Mouse (Mus musculus) skeletal muscle tissue, adult 2 months (tissue): ENCODE data around the gene Rnf115.

ENCODE experiments used
- DNase-seq: peaks from one replicate; pipeline ENCODE4 v3.0.0-alpha.2; 2012; ENCODE audit warnings: low read depth, low spot score

Gene Rnf115

DNA sequence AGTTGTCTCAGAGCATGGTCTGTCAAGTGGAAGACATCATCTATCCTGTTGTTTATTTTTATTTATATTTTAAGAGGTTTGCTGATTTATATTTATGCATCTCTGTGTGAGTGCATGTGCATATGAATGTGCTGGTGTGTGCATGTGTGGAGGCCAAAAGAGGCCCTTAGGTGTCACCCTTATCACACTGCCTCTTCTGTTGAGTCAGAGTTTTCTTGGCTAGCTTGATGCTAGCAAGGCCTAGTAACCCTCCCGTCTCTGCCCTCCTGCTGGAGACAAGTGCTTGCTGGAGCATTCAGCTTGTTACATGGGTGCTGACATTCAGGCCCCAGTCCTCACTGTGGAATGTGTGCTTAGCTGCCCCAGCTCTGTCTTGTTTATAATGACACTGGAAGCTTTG lies 45.5 kb downstream of the Rnf115 start:
- DNase-seq, result no peak

DNA sequence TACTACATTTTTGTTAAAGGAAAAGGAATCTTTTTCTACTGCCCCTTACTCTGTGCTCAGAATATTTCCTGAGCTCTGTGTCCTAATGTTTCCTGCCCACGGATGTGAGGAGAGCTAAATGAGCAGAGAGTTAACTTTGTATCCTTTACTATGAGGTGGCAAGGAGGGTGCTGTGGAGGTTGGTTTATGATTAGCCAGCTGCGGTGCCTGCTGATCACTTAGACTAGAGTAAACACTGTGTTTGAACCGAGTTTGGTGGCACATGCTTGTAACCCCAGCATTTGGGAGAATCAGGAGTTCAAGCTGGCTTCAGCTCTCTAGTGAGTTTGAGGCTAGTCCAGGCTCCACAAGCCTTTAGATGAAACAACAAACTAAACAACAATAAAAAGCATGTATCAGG lies 49.7 kb downstream of the Rnf115 start:
- no peak for DNase-seq

DNA sequence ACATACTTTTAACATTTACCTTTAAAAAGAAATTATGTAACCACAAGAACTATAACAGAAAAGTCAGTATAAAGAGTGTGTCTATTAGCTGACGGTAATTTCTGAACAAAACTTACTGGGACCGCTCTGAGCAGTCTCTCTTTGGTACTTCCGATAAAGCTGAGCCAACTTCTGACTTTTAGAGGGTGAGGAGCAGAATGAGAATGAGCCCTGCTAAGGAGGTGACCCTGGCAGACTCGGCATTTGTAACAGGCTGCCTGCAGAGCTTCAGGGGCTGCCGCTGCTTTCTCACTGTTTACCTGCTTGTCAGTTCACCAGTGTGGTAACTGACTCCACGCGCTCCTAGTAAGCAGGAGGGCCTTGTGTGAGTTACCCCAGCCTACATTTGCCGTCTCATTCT lies 54.8 kb downstream of the Rnf115 start:
- no peak for DNase-seq

DNA sequence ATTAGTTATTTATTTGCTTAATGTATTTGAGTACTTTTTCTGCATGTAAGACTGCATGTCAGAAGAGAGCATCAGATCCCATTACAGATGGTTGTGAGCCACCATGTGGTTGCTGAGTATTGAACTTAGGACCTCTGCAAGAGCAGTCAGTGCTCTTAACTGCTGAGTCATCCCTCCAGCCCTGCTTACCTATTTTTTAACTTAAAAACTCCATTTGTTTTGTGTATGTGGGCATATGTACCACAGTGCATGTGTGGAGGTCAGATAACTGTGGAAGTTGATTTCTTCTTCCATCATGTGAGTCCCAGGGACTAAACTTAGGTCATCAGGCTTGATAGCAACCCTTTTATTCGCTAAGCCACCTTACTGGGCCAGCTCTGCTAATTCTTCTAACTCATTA lies 60.3 kb downstream of the Rnf115 start:
- no peak for DNase-seq

DNA sequence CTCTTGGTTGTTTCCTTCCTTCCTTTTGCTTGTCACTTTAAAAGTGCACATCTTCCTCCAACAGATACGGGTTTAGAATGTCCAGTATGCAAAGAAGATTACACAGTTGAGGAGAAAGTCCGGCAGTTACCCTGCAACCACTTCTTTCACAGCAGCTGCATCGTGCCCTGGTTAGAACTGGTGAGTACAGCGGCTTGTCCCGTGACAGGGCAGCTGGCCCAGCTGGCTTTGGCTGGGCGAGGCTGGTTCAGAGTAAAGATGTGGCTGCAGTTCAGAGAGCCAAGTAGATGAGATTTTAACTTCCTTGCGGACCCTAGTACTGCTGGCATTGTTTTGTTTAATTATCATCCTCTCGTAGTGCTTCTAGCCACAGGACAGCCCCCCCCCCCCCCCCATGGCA lies 61.0 kb downstream of the Rnf115 start:
- no peak for DNase-seq

DNA sequence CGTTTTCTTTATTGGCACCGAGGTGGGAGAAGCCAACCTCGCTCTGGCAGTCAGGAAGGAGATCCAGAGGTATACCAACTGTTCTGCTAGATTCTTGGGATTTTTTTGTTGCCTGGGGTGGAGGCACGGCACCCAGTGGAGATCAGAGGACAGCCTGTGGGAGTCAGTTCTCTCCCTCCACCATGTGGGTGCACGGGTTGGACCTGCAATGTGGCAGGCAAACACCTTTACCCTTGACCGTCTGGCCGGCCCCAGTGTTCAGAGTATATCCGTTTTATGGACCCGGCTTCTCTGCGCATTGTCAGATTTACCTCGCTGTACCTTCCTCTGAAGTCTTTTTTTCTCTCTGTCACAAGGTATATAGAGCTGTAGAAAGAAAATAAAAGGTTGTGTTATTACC lies 72.8 kb downstream of the Rnf115 start:
- no peak for DNase-seq

DNA sequence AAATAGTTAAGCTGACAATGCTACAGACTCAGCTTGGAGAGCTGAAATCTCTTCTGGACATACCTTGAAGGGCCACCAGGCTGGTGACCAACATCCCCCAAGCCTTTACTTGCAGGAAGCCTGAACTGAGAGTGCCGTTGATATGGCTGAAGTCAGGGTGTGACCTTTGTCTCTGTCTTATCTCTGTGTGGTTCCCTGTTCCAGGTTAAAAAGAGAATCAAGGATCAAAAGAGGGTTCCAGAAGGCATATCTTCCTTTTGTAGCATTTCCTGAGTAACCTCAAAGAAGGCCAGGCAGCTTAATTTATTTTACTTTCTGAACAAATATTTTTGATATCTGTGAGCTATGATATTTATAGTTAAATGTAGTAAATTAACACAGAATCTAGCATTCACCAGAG lies 74.8 kb downstream of the Rnf115 start:
- no peak for DNase-seq

DNA sequence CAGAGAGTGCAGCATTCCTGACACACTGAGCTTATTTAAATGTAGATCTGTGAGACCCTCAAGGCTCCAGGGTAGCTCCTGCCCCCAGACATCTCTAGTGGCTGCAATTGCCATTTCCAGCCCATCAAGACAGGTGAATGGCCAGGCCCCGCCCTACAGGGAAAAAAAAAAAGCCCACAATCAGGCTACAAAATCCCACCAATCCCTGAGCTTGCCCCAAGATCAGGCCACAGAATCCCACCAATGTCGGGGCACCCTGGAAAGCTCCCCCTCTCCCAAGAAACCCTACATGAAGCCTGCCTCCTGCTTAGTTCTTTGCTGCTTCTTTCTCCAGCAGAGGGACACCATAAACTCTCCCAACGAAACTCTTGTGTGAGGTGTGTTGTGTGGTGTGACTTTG lies 80.7 kb downstream of the Rnf115 start:
- DNase-seq, result no peak

DNA sequence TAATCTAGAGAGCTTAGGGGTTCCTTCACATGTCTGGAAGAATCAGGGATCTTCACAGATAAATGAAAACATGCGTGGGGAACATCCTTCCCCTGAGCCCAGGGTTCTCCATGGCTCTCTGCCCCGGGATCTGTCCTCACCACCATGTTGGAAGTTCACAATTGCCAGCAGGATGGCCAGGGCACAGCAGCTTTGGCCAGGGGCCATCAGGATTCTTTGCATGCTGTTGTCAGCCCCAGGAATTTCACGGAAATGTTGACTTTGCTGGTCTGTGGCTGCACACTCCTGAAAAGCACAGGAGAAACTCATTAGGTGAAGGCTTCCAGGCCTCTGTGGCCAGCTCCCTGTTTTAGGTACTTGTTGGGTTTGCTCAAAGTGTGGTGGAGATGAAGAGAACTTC lies 81.2 kb downstream of the Rnf115 start:
- no peak for DNase-seq

DNA sequence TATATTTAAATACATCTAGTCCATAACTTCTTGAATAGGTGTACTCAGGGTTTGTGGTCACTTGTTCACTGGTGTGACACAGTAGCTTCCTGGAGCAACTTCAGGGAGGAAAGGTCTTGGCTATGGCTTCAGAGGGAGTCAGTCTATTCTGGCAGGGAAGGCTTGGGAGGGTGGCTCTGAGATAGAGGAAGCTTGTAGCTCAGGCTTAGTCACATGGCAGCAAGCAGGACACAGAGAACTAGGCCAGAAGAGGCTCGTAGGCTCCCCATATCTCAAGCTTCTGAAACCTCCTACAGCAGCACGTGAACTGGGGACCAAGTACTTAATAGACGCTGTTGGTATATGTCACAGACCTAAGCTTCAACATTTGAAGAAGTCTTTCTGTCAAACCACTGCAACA lies 83.8 kb downstream of the Rnf115 start:
- DNase-seq, result no peak

DNA sequence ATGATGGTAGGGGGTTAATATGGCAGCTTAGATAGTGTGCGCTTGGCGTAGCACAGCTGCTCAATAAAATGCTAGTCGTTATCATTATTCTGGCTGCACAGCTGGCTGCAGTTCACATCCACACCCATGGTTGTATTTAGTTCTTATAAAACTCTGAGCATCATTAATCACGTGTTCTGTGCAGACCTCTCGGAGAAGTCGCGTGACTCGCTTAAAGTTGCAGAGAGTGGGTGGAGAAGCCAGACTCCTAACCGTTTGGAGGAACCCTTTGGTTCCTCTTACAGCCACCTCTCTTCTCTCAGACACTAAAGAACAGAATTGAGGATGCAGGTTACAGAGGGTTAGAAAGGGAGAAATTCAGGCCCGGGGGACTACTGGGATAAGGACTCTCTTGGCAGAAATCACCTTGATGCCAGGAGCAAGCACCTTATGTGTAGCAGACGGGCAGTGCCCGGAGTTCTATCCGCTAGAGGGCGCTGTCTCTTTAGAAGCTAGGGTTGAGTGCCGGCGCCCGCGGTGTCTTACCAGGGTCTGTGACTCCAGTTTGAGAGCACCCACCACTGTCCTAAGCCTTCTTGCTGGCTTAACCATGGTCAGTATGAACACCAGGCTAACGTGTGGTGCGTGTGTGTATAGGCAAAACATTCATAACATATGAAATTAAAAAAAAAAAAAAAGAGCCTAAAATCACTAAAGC lies 85.1 kb downstream of the Rnf115 start:
- peak; percentile 62 for DNase-seq

DNA sequence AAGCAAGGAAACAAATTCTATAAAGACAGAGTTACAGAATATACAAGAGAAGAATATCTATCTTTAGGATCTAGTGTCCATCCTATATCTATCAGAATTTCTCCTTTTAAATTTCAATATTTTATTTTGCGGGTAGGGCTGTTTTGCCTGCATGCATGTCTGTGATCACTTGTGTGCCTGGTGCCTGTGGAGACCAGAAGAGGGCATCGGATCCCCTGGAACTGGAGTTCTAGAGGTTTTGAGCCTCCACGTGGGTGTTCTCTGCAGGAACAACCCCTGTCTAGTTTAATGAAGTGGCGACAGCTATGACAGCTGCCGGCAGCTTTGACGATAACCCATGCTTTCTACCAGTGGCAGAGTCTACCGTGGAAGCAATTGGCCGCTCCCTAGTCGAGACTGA lies 85.6 kb downstream of the Rnf115 start:
- peak; percentile 25 for DNase-seq

DNA sequence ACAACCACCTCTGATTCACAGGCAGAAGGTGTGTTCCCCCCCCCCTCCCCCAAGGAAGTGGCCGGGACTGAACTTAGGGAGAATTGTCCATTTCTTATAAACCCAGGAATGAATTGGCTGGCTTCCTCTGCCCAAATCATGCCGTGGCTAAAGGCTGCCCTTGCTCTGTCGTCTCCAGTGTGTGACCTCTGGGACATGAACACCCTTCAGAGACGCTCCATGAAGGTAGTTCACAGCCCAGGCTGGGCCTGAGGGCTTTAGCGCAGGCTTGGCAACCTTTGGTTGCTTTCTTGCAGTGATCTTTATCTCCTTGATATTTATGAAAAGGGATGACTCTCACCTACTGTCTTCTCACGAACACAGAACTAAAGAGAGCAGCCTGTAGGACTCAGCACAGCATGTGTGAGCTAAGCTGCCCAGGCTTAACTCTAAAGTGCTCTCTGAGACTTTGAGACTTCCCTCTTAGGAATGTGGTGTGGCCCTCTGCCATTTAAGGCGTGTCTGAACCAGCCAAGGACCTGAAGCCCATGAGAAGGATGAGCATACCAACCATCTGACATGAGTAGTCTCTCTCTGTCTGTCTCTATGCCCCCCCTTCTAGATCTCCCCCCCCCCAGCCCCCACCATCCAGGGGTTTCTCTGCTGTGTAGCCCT lies 86.3 kb downstream of the Rnf115 start:
- no peak for DNase-seq

DNA sequence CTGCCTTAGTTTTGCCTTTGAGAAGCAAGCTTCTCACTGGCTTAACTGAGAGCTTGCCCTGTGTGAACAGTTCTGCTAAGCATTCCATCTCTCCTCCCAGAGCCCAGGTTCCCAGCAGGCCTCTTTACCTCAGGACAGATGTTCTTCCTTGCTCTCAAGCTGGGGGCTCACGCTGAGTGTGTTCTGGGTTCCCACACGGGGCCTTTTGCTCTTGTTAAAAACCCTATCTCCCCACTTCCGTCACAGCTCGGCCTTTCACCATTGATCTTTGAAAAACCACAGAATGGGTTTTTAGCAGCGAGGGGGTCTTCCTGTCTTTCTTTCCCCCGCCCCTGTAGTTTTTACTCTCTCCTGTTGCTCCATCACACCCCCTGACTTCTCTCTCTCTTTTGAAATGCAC lies 86.9 kb downstream of the Rnf115 start:
- no peak for DNase-seq

DNA sequence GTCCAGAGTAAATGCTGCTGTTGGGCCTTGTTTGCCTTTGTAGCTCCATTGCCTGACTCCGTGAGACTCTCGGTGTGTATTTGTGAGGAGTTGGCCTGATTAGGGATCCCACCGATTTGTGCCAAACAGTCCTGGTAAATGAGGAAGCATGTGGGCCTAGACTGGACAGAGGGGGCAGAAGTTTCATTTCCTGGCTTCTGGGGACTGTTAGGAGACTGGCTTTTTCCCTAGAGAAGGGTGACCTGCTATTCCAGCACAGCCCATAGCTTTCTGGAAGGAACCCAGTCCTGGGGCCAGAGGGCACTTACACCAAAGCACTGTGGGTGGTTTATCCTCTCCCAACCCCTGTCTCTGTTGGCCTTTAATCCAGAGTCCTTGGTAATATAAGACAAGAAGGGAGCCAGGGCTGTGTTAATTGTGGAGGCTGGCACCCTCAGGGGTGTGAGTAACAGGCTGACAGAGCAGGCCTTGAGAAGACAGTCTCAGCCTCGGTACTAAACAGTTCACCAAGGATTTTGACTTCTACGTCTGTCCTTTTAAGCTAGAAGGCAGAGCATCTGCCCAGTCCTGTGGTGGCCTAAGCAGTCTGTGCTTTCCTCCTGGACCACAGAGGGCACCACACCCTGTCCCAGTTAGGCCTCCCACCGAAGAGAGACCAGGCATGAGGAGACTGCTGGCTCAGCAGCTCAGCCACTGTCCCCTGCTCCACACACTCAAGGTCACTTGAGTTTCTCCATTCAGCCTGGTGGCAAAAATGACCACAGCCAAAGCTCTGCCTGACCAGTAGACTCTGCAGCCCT lies 92.9 kb downstream of the Rnf115 start:
- no peak for DNase-seq

DNA sequence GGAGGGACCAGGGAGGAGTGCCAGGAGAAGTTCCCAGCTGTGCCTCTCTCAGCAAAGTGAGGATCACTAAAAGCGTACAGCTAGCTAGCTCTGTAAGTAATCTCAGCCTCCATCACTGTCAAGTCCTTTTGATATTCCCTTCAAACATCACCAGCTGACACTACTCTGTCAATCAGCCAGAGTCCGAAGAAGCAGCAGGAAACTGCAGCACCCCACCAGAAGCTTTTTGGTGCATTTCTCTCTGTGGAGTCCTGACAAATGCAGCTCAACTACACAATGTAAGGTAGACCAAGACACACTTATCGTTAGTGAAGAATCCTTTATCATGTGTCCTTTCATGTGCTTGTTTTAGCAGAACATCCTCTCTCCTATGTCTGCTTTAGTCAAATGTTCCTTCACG lies 94.1 kb downstream of the Rnf115 start:
- no peak for DNase-seq

DNA sequence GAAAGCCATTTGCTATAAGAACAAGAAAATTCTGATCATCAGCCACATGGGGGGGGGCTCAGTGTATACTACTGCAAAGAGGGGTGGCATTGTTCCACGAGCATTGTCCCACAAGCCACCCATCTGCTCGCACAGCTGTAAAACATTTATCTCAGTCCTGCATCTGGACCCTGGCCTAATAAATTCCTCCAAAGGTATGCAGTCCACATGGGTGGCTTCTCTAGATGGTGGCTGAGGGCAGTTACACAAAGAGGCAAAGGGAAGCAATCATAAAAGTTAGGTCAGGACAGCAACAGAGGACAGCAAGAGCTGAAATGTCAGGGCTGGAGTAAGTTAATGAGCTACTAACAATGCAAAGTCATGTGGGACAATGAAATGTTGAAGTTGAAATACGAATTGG lies 96.2 kb downstream of the Rnf115 start:
- DNase-seq, result no peak

DNA sequence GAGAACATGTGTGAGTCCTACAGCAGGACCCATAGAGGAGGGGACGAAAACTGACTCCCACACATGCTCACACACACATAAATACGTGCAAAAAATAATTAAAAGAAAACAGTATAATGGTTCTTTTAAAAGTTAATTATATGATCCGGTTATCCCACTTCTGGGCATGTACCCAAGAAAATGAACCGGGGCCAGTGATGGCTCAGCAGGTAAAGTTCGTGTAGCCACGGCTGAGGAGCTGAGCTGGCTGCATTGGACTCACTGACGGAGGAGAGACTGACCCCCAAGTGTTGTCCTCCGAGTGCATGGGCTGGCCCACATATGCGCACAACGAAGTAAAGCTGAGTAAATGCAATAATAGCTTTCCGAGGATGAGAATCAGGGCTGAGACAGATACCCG lies 97.2 kb downstream of the Rnf115 start:
- no peak for DNase-seq

DNA sequence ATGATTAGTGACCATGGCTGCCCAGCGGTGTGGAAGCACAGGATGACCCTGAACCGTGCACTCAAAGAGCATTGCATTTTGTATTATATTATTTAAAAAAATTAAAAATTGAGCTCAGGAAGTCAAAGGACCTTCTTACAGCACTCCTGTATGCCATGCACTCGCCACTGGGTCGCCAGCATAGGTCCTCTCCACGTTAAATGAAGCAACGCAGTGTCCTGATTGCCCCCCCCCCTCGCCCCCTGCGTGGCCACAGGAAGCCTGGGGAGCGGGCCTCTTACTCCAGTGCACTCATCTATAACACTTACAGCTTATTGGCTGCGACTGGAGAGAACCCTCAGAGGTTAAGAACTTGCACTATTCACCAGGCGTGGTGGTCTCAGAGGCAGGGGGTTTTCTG lies 97.8 kb downstream of the Rnf115 start:
- no peak for DNase-seq

DNA sequence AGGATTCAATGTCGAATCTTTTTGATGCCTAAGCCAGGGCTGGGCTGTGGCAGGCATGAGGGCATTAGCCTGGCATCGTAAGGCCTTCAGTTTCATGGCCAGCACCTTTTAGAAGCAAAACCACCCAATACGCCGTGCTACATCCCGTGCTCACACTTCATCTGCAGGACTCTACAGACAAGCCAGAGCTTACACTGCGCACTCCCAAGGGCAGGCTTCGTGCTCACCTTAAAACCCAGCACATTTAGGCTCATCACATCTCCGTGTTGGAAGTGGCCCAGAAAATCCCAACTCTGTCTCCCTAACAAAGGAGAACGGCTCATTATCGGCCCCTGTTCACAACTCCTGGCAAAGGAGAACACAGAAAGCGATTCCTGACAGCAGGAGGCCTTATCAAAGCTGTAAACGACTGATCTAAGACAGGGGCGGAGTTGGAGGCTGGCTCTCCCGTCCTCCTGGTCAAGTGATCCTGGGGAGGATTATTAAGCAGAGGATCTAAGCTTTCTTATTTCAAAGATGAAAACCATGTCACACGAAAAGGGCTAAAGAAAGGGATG lies 100.9 kb downstream of the Rnf115 start:
- DNase-seq, result no peak

DNA sequence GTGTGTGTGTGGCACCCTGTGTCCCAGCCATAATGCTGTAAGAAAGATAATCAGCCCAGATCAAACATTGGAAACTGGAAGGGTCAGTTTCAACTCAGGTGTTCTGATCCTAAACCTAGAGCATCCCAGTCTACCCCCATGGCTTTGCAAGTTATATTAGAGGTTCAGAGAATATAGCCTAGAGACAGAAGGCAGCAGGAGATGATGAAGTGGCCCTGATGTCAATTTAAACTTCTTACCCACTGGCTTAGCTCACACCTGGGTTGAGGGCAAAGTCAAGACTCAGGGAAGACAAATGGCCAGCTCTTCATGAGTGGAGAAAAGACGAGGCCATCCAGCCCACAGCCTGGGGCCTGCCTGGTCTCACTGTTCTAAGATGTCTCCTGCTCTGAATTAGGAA lies 101.5 kb downstream of the Rnf115 start, which contains the start of the genes Pdzk1 and Cd160:
TSS of gene Pdzk1 (plus strand) at position 301 of the 400 bp plus-strand sequence.
TSS of gene Cd160 (minus strand) at position 368 of the 400 bp plus-strand sequence.
- DNase-seq, result no peak

DNA sequence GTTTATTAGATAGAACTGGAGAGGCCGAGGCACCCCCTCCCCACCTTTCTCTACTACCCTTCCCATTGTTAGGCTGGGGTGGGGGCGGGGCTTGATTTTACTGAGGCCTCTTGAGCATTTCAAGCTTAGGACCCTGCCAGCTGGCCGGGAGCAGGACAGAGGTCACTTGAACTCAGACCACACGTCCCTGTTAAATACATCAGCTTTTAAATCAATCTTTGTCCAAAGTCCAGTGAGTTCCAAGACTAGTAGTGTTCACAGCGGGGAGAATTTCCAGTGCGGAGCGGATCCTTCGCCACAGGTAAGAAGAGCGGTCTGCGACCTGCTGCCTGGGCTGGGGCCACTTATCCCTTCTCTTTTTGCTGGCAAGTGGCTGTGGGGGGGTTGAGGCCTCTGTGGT lies 102.4 kb downstream of the Rnf115 start:
- DNase-seq, result no peak
